Mouse (Mus musculus) G1E (cell line): ENCODE results near the gene Hs6st3.

Experiments used
- CTCF ChIP-seq: IDR thresholded peaks from 2 replicates; pipeline ENCODE4 v1.5.1; 2012; ENCODE audit warnings: low read depth, low read length, inconsistent platforms, mixed read lengths
- GATA2 ChIP-seq: IDR thresholded peaks from 2 replicates; pipeline ENCODE4 v1.6.1; 2012; ENCODE audit warnings: low read depth, low read length, inconsistent platforms, borderline replicate concordance

DNA sequence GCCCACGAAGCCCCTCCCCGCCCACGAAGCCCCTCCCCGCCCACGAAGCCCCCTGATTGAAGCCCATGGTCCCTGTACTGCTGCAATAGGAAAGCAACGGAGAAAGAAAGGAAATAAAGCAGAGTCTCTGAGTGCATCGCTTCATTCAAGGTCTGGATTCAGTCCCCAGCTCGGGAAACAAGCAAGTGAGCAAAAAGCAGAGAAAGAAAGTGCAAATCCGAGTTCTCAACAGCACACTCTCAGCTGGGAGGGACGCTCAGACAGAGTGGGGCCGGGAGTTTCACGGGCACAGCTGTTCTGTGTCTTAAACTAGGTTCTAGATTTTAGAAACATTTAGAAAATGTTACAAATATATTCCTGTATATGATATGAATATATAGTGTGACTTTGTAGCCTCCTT lies 14.6 kb upstream of the Hs6st3 start:
- TF ChIP-seq CTCF (no peak), GATA2 (no peak)
